Mouse (Mus musculus): ENCODE data around the gene Samt2. TPM values are rescaled to one million over a fixed set of nuclear protein-coding genes. Genes with fewer than 3 reads are reported as not detected.
"Not testable (repeated sequence)": the region's sequence is repeated elsewhere in the genome, so short reads cannot be mapped to it uniquely, and the experiment has no call there.

Gene Samt2
- total RNA-seq (2021), result not detected

- intact Hi-C loops (cut with DNase I); DNase-seq: not testable (repeated sequence)
These were observed at the start of gene Samt2 for GRCm38 (mm10) chrX:154579260-154579659. Gene Samt2 (minus strand): TSS chrX:154579360.

Other genes starting within 250 kb of the Samt2 start
- gene 4930524N10Rik, start 236.0 kb downstream of the Samt2 start, total RNA-seq (2021), result not detected
- gene Samt4, start 97.4 kb downstream of the Samt2 start, total RNA-seq (2021), result not detected

All from left cerebral cortex, postnatal 4 days (tissue).